Mouse (Mus musculus) lung, postnatal 14 days (tissue): ENCODE results near the gene Spata5.

ENCODE experiments used
- DNase-seq: peaks from one replicate; pipeline ENCODE4 v3.0.0; 2021

Spata5 gene

DNA sequence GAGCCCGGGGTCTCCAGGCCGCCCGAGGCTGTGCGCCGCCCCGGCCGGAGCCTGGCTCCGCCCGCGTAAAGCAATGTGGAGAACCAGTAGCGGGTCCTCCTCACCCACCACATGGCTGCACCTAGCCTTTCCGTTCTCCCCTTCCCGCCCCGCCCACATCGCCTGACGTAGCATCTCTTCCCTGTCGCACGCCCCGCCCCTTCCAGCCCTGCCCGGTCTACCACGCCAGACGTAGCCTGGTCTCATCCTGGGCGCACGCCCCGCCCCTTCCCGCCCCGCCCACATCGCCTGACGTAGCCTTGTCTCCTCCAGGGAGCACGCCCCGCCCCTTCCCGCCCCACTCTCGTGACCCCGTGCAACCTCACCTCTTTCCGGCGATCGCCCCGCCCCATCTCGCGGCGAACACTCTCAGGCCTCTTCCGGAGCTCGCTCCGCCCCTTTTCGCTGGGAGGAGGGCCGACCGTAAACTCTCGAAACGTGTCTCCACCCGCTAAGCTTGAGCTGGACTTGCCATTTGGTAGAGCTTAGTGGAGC lies at the start of gene Spata5:
TSS of gene Spata5 (plus strand) at position 439 of the 534 bp plus-strand sequence.
- DNase-seq, result peak; percentile 98

DNA sequence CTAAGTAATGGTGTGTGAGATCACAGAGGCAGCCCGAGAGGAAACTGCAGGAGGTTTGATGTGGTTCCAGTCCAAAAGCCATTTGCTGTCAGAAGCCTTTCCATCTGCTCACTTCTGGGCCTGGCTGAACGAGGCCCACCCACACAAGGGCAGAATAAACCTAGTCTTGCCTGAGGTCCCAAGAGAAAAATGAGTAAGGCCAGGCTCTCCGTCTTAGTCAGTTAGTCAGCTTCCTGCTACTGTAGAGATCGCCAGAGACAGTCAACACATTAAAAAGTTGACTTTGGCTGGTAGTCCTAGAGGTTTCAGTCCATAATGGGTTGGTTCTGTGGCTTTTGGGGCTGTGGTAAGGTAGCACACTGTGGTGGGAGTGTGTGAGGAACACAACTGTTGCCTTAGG lies 49.3 kb upstream of the Spata5 start:
- no peak for DNase-seq

DNA sequence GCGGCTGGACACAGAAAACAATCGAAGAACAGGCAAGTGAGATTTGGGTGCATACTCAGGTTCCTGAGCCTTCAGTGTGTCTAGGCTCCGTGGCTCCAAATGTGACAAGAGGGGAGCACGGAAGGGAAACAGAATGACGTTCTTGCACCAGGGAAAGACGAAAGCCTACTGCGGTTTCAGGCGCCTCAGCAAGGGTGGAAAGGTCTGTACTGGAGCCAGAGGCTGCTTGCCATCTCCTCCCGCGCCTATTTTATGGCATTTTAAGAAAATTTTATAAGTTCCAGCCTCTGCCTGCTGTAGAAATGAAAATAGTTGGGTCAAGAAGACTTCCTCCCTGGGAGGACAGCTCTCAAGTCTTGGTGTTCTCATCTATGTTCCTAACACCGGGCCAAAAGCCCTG lies 46.0 kb upstream of the Spata5 start:
- DNase-seq, result no peak

DNA sequence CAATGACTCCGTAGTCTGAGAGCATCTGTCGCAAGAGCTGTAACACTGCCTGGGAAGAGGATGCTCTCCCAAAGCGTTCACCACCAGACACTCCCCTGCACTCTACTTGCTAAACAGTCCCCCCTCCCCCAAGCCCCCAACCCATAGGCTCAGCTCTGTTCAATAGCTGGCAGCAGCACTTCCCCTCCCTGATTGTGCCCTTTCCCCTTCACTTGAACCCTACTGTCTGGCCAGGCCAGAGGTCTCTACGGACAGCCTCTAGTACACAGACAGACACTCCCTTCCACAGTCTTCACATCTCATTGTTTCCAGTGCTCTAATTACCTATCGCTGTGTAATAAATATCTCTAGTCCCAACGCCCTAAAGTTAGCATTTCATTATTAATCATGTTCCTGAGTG lies 41.8 kb upstream of the Spata5 start:
- DNase-seq, result no peak

DNA sequence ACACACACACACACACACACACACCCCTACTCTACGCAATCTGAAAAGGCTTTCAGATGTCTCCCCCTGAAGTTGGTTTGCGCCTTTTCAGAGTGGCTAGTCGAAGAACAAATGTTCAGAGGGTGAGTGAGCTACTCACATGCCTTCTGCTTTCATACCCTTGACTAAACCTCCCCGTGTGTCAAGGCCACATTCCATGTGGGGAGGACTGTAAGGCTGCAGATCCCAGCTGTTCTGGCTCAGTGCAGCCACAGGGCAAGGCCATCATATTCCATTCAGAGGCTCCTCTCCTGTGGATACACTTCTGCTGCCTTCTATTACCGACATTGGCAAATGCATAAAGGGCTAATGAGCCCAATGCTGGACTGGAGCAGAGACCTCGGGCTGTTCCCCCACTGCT lies 41.3 kb upstream of the Spata5 start:
- peak; percentile 55 for DNase-seq

DNA sequence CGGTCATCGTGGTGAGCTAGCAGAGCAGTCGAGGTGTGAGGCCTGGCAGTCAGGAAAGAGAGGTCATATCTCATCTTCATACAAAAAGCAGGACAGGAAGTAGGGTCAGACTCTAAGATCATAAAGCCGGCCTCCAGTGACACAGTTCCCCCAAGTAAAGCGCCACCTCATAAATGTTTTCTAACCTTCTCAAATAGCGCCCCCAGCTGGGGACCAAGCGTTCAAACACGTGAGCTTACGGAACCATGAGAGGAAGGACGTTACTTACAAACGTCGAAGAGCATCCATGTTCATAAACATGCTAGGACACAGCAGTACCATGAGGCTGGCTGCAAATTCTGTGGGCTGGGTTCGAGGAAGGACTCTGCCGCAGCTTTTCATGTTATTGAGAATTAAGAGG lies 40.5 kb upstream of the Spata5 start:
- DNase-seq, result peak; percentile 23

DNA sequence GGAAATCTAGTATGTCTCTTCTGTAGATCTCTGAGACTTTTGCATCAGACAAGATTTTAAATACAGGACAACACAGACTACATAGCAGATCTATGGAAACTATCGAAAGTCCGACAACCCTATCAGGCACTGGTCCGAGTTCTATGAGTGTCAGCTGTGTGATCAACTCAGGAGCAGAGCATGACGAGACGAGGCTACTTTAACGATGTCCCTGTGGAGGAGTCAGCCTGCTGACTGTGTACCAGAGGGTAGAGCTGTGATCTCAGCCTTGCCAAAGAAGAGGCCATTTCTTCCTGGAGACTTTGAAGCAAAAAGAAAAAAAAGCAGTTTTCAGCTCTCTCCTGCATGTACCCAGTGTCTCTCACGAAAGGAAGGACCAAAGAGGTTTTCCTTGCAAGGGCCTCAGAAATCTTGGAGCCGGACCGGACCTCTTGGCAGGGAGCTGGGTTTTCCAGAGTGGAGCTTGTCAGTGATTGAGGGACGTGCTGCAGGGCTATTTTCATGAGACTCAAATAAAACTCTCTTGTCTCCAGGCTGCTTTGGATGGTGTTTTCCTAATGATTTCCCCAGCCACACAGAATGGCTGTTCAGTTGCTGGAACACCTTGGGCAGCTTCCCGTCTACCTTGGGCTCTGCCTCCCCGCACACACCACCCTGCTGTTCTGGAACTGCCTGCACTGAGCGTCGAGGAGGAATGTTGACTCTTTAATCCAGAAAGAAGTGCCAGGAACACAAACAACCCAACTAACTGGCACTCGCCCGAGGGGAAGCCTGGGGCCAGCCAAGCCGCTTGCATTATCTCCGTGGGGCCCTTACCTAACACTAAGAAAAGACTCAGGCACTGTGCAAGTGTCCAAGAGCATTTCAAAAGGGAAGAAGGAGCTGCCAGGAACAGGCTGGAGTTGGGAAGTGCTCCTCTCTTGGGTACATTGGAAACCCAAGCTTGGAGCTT lies 39.5 kb upstream of the Spata5 start:
- DNase-seq, result peak; percentile 73

DNA sequence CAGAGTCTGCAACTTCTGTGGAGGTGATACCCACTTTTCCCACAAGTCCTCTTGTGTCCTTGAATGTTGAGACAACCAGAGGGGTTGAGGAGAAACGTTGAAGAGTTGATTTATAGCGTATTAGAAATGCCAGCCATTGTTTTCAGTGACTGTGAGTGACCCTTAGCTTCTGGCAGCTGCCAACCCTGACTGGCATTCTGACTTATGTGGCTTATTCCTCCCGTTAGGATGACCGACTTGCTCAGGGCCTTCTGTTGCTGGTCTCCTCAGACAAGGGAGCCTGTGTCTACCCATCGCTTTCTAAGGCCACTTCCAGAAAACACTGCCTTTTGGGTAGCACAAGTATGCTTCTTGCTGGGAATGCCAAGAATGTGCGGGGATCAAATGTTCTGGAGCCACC lies 38.2 kb upstream of the Spata5 start:
- no peak for DNase-seq

DNA sequence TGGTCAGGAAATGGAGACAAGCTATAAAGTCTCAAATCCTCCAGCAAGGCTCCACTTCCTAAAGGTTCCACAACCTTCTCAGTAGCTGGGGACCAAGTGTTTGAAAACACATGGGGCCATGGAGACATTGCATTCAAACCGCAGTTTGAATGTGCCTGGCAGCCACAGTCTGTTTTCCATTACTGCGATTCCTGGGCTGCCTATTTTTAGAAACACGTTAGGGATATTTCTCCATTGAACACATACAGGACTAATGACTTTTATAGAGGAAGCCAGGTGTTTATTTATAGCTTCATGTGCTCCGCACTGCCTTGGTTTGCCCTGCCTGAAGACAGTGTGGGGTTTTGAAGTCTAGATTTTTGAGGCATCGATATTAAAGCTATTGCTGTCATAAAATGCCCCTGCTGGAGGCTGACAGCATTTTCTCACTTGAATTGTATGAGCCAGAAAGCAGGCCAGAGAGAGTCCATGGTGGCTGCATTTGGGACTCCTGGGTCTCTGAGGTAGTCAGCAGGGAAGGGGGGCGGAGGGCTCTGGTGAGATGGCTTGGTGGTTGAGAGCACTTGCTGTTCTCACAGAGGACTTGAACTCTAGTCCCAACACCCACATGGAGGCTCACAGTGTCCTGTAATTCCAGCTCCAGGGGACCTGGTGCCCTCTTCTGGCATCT lies 36.5 kb upstream of the Spata5 start:
- DNase-seq, result no peak

DNA sequence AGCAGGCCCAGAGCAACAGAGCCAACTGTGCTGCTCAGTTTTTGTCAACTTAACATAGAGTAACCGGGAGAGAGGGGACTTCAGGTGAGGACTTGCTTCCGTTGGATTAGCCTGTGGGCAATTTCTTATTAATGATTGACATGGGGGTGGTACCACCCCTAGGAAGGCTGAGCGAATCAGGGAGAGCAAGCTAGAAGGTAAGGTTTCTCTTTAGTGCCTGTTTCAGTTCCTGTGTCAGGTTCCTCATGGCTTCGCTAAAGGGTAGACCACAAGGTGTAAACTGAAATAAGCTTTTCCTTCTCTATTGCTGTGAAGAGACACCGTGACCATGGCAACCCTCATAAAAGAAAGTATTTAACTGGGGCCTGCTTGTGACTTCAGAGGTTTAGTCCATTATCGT lies 32.4 kb upstream of the Spata5 start:
- no peak for DNase-seq

DNA sequence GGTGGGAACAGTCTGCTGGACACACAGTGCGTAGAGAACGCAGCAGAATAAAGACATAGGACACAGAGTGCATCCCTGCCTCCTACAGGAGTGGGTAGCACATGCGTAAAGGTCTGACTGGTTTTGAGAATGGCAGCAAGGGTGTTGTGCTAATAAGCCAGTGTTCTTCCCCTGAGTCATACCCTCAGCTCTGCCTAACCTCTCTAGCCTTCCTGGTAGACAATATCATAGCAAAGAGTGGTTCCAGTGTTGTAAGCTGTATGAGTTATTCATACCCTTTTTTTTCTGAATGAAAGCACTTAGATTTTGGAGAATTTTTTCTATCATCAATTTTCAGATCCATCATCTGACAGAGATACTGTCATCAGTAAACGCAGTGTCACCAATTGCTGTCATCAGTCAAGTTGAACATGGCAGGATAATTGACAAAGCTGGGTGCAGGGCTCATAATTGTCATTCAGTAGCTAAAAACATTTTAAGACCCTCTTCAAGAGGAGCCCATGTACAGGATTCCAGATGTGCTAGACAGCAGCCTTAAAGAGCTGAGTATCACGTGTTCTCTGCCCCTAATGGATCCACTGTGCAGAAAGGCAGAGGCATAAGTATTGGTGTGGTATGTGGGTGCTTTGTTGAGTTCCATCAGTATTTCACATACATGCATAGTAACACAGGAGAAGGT lies 22.6 kb upstream of the Spata5 start:
- DNase-seq, result no peak

DNA sequence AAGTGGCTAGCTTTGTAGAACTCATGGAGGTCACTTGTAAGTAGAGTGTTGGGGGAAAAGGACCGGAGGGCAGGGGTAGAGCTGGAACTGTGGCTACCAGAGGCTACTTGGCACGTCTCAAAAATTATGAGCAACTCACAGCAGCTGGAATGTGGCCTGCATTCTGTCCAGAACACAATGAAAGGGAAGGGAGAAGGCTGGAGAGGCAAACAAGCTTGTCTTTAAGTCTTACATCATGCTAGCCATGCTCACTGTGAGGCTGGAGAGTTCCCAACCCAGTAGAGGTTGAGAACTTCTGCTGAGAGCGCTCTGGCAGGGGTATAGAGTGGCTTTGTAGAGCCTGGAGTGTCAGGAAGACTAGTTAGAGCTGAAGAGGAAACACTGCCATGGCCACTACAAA lies 22.1 kb upstream of the Spata5 start:
- DNase-seq, result no peak

DNA sequence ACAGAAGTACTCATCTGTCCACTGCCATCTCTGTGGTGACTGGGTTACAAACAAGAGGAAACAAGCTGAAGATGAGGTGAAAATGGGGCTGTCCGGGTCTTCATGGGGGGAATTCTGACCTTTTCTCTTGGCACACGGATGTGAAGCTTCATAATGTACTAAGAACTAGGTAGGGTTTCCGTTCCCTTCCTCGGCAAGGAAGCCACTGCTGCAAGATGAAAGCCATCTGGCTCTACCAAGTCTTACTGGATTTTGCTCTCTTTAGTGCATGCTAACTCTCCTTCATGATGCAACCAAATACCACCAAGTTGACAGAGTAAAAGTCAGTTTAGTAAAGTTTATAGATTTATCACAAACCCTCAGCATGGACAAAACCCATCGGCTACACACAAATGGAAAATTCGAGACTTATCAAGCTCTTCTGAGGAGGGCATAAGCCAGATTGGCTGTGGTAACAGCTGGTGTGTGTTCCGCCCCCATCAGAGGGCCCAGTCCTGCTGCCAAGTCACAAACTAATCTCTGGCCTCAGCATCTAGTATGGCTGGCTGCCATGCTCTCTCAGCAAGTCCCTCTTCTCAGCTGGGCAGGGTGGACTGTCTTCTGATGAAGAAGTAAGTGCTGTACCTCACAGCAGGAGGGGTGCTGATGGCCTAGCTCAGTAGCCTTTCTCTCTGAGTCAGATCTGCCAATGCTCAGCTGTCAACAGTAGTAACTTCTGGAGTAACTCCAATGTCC lies 20.9 kb upstream of the Spata5 start:
- peak; percentile 65 for DNase-seq

DNA sequence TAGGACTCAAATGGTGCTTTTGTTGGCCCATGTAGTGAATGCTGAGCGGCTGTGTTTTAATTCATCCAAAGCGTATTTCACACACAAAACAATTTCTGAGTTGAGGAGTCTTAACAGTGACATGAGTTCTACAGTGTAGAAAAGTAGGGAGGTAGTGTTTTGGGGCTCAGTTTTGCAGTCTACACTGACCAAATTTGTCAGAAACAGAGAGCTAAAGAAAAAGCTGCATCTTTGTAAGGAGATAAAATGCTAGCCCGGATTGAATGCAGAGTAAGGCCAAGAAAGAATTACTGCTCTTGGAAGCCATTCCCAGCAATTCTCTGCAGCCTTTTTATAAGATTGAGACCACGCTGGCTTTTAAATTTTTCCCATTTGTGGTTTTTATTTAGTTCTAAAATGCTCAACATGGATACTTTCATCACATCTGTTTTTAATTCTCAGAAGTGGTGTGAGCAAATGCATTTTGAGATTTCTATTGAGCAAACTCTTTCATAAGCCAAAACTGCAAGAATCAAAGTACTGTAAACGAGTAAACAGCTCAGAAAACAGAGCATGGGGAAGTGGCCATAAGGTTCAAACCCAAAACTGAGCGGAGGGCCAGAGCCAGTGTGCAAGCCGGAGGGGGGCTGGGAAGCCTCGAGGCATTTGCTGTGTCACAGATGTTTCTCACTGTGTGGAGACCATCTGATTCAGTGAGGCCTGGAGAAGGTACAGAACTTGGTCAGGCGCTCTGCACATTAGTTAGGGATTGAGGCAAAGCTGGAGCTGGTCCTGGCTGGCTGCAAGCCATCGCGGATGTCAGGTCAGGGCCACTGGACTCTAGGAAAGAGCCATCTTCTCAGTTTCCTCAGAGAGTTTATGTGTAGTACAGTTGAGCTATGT lies 17.7 kb upstream of the Spata5 start:
- DNase-seq, result no peak

DNA sequence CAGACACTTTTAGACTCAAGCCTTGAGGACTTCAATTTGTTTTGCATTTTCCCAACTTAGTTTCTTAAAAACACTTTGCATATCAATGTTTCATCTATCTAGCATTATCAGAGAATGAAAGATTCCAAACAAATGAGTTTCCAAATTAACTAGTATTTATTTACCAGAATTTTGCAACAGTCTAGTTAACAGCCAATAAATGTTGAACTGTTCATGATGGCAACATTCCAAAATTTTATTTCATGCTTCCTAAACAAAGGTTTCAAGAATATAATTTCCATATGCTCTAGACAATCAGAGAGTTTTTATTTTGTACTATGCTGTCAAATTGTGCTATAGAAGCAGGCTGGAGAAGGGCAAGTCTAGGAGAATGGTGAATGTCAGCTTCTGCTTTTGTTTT lies 12.1 kb upstream of the Spata5 start:
- no peak for DNase-seq

DNA sequence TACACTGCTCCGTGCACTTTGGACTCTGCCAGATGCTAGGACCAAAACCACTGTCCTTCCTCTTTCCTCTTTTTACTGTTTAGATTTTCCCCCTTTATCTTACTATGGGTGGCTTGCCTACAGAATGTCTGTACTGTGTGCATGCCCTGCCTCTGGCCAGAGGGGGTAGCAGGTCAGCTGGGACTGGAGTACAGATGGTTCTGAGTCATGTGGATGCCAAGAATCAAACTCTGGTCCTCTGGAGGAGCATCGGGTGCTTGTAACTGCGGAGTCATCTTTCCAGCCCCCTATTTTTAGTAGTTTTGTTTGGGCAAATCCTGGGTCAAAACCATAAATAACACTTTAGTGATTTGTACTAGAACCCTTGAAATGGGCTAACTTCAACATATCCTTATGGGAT lies 6.2 kb upstream of the Spata5 start:
- no peak for DNase-seq

DNA sequence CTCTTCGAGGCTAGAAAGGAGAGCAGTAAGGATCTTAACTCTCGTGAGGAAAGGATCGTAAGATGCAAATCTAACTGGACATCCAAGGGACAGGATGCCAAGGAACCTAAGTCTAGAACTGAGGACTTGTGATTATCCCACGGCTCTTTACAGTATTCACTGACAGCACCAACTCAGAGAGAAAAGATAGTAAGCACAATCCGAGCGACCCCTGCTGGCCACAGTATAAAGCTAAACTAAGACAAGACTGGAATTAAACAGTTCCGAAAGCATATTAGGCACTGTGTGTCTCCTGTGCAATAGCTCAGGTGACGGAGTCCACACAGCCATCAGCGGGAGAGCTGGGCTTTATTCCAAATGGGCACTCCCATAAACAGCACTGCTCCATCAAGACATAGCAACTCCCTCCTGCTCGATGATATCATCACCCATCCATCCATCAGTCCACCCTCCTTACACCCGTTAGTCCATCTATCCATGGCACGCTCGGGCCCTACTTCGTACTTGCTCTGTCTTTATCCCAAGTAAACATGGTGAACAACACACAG lies 5.2 kb upstream of the Spata5 start:
- peak; percentile 86 for DNase-seq

DNA sequence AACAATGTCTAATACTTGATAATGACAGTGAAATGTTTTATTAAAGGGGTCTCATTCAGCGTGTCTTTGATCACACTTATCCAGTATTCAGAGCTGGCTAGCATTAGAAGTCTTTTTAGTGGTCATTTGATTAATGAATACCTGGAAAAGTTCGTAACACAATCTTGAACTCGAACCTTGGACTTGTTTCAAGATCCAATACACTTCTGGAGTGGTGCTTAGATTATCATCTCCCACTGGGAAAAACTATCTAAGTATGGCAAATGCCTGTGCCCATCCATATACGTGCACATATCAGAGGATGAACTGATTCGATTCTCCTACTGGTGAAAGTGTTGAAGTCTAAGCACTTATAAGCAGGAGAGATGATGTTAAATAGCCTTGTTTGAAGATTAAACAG lies 1.4 kb upstream of the Spata5 start:
- no peak for DNase-seq

DNA sequence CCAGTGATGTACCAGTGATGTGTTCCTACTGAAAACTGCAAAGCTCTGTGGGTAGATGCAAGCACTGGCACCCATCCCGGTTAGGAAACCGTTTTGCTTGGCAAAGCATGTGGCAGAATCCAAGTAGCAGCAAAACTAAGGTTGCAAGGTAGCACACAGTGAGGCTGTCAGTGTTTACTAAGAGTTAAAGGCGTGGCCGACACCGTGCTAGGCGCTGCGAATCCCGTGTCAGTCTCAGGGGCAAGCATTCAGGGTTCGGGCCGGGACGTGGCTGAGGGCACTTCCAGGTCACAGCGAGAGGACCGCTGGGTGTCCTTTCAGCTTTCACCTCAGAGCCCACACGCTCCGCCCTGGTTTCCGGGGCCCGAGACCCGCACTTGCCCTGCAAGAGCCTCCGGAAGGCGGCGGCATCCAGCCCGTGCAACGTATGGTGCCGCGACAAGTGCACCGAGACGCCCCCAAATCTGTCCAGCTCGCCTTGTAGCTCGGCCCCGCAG lies 687 bp upstream of the Spata5 start:
- DNase-seq, result peak; percentile 65

DNA sequence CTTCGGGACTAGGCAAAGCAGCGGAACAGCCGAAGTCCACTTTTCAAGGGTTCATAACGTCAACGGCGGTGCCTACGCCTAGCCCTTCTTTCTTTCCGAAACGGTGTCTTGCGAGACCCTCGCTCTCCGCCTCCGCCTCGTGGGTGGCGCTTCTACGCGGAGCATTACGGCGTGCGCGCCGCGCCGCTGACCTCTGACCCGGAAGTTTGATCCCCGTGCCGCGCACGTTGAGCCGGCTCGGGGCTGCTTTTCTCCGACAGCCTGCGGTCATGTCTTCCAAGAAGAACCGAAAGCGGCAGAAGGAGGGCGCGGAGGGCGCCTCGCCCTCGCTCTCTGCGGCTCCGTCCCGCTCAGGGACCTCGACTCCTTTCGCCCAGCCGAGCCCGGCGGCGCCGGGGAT lies 376 bp downstream of the Spata5 start, which contains the start of gene Nudt6:
TSS of gene Nudt6 (minus strand) at position 140 of the 400 bp plus-strand sequence.
- peak; percentile 93 for DNase-seq

DNA sequence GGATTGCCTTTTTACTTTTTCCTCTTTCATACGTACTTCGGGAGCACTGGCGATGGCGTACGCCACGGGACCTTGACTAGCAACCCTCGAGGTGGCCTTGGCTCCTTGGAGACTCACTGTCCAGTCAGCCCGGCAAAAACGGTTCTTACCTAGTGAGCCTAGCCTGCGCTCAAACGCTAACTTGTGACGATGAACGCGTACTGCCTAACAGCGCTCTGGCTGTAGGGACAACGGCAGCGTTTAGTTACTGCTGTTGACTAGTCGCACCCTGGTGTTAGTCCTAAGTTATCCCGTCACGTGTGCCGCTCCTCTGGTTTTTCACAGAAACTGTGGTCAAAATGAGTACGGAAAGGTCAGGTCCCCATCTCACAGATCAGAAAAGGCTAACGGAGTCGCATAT lies 945 bp downstream of the Spata5 start:
- DNase-seq, result no peak
